Mouse (Mus musculus): ENCODE data around the gene Gpr165. TPM values are rescaled to one million over a fixed set of nuclear protein-coding genes. Genes with fewer than 3 reads are reported as not detected.

Gene Gpr165
- not detected for polyA plus RNA-seq (2017; shearing (Covaris generic))

GRCm38 (mm10) chrX:96712907-96713774 lies at the start of gene Gpr165:
Gene Gpr165 (plus strand): TSS chrX:96713441.
- no peak for ATAC-seq

GRCm38 (mm10) chrX:96674871-96675270 lies 38.4 kb upstream of the Gpr165 start:
- ATAC-seq, result no peak

All from CD4-positive, CD25-positive, alpha-beta regulatory T cell, adult 4 months (primary cell).